Mouse (Mus musculus): Measurements from ENCODE around the gene Pdhx.

Pdhx gene

GRCm38 (mm10) chr2:103073219-103073982, at the start of gene Pdhx, which contains the start of gene Apip:
Pdhx (minus strand) TSS chr2:103073513.
Apip (plus strand) TSS chr2:103073675.
- DNase-seq (ENCODE audit: low spot score in 2 of 2) = peak; percentile 99

GRCm38 (mm10) chr2:103119197-103119854, 46.0 kb upstream of the Pdhx start:
- no peak for DNase-seq (ENCODE audit: low spot score in 2 of 2)

DNA sequence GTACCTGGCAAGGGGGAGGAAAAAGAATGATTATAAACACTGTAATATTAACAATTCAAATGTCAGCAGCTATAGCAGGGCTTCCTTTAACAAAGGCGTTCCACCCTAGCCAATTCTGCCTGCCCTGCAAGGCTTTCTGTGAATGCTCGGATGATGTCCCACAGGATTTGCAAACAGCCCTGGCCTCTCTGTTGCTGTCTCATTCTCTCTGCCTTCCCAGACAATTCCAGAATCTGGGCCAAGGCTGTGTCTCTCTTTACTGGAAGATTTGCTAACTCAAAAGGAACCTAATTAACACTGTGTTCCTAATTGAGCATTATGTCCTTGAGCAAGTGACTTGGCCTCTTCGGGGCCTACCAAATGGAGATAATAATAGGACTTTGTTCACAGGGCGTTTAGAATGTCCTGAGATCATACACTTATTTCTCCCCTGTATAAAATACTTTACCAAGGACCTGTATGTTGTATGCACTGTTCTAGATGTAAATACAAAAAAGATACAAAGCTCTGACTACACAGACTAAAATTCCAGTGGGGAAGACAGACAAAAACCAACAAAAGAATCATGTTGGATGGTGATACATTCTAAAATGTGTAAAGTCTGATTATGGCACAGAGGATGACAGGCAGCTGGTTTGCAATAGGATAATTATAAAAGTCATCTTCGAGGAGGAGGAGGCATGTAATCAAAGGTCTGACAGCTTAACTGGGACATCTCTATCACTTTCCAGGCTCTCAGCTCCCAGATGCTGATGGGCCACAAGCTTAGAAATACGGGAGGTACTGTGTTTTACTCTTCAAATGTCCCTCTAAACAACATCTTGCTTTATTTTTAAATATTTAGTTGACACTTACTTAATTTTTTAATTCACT, 45.2 kb upstream of the Pdhx start:
- no peak for DNase-seq (ENCODE audit: low spot score in 2 of 2)

- DNase-seq (ENCODE audit: low spot score in 2 of 2) = no peak
Measured at GRCm38 (mm10) chr2:103117212-103117611, 43.9 kb upstream of the Pdhx start.

DNA sequence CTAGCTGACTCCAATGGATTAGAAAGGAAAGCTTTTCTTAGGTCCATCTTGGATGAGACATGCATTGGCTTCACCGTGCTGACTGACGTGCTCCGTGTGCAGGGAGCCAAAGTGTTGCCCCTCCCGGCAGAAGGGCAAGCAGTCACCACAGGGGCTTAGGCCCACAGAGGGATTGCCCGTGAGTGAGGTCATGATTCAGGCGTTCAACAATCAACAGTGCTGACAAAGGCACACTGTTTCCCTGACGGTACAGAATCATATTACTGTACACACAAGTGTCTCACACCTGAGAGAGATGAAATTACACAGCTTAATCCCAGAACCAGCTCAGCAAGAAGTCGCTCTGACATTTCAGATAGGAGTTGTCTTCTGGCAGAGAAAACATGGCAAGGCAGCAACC, 38.4 kb upstream of the Pdhx start:
- DNase-seq (ENCODE audit: low spot score in 2 of 2) = no peak

DNA sequence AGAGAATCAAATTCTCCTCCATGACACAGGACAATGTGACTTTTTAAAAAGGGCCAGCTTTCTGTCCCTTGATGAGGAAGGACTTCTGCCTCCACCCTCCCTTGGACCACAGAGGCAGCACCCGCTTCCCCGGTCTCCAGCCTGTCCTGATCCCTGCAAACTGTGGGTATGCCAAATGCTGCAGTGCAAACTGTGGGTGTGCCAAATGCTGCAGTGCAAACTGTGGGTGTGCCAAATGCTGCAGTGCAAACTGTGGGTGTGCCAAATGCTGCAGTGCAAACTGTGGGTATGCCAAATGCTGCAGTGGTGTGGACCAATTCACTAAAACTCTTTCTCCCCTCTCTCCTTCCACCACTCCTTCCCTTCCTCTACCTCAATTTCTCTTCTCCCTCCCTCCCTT, 32.9 kb upstream of the Pdhx start:
- DNase-seq (ENCODE audit: low spot score in 2 of 2) = no peak

GRCm38 (mm10) chr2:103102595-103102994, 29.3 kb upstream of the Pdhx start:
- no peak for DNase-seq (ENCODE audit: low spot score in 2 of 2)

- no peak for DNase-seq (ENCODE audit: low spot score in 2 of 2)
Measured at GRCm38 (mm10) chr2:103089521-103089920, 16.2 kb upstream of the Pdhx start.

DNA sequence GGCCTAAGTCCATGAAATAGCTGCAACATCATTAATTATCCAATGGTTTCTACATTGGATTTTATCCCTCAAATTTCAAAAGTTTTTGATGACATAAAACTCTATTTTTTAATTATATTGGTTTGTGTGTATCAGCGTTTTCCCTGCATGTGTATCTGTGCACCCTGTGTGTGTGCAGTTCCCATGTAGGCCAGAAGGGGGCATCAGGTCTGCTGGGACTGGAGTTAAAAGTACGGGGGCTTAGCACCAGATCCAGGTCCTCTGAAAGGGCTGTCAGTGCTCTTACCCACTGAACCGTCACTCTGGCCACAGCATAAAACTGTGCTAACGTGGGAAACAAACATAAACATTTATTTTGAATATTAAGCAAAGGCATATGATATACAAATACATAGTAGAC, 14.8 kb upstream of the Pdhx start:
- peak in 1 of 2 experiments; percentile 8 for DNase-seq (ENCODE audit: low spot score in 2 of 2)

DNA sequence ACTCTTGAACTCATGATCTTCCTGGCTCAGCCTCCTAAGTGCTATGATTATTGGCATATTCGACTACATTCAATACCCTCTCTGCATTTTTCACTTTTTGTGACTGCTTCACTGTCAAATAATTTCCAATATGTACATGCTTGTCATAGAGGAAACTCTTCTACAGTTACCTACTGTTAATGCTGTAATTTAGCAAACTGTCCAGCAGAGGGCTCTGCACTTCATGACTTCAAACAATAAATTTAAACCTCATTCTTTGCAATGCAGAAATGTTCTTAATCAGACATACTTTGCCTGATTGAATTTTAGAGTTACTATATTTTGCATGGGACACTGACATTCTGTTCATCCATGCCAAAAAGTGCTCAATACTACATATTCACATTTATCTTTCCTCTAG, 13.1 kb upstream of the Pdhx start:
- peak in 1 of 2 experiments; percentile 10 for DNase-seq (ENCODE audit: low spot score in 2 of 2)

GRCm38 (mm10) chr2:103085633-103086032, 12.3 kb upstream of the Pdhx start:
- no peak for DNase-seq (ENCODE audit: low spot score in 2 of 2)

DNA sequence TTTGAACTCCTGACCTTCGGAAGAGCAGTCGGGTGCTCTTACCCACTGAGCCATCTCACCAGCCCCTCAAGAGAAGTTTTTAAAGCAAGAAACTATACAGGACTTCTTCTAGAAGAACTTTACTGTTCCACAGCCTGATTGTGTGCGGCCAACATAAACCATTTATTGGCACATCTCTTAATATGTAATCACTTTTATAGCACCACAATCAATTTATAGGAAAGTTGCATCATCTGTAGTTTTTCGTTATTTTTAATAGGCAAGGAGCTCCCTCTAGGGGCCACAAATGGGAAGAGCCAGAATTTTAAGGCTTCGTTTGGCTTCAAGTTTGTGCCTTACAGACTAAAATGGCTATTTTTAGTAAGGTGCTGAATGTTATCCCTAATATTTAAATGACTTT, 11.1 kb upstream of the Pdhx start:
- DNase-seq (ENCODE audit: low spot score in 2 of 2) = peak in 1 of 2 experiments; percentile 8

DNA sequence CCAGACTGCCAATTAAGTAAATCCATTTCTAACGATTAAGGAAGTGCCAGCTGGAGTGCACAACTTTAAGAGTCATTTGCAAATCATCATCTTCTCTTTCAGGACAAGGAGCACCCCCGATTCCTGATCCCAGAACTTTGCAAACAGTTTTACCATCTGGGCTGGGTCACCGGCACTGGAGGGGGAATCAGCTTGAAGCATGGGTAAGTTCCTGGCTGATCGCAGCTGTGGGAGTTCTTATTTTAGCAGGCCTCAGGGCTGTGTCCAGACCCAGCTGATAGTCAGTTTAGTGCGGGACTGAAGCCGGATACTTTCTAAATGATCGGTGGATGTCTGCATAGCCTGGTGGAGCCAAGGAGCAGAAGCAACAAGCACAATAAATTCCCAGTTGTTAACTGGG, 9.5 kb upstream of the Pdhx start:
- DNase-seq (ENCODE audit: low spot score in 2 of 2) = no peak

DNA sequence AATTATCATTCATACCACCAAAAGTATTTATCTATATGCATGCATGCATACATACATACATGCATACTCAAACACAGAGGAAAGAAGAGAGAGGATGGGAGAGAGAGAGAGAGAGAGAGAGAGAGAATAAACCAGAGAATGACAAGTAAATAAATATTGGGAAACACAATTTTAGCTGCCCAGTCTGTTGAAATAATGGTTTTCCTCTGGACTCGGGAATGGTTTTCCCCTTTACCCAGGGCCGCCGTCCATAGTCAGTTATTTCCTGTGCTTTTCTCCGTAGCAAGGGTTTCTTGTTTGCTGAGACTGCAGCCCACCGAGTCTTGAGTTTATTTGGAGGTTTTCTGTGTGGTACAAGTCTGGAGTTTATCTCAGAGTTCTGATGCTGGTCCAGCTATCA, 8.4 kb upstream of the Pdhx start:
- no peak for DNase-seq (ENCODE audit: low spot score in 2 of 2)

- DNase-seq (ENCODE audit: low spot score in 2 of 2) = no peak
Measured at GRCm38 (mm10) chr2:103081117-103081516, 7.8 kb upstream of the Pdhx start.

GRCm38 (mm10) chr2:103070586-103070985, 2.7 kb downstream of the Pdhx start:
- no peak for DNase-seq (ENCODE audit: low spot score in 2 of 2)

GRCm38 (mm10) chr2:103069752-103070405, 3.4 kb downstream of the Pdhx start:
- no peak for DNase-seq (ENCODE audit: low spot score in 2 of 2)

DNA sequence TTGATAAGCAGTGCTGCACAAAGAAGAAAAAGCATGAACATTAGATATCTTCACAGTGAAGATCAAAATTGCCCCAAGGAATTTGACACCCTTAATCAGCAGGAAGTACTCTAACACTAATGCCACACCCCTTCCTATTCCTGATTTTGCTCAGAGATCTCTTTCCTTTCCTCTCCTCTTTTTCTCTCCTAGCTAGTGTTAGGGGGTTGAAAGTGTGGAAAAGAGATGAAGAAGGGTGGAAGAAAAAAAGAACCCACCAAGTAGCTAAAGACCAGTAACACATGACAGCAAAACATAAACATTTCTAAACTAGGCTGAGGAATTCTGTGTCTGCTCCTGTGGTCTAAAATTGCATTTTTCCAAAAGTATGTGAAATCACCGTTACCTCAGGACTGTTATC, 4.7 kb downstream of the Pdhx start:
- no peak for DNase-seq (ENCODE audit: low spot score in 2 of 2)

GRCm38 (mm10) chr2:103067552-103068207, 5.6 kb downstream of the Pdhx start:
- no peak for DNase-seq (ENCODE audit: low spot score in 2 of 2)

GRCm38 (mm10) chr2:103066683-103067551, 6.4 kb downstream of the Pdhx start:
- no peak for DNase-seq (ENCODE audit: low spot score in 2 of 2)
